Mouse (Mus musculus): ENCODE data around the gene Sdc4. TPM values are rescaled to one million over a fixed set of nuclear protein-coding genes. Genes with fewer than 3 reads are reported as not detected.

Gene Sdc4
- polyA plus RNA-seq (2014; fragmentation: Illumina TruSeq; extraction: RNeasy Lipid Tissue Mini Kit (QIAGEN cat#74804); ENCODE audit: low read depth, low replicate concordance) = 266 TPM

GRCm38 (mm10) chr2:164443460-164444000, at the start of gene Sdc4:
Gene Sdc4 (minus strand): TSS chr2:164443887.

GRCm38 (mm10) chr2:164485681-164486257, 42.1 kb upstream of the Sdc4 start, which contains the start of gene Dbndd2:
Gene Dbndd2 (plus strand): TSS chr2:164486106.

GRCm38 (mm10) chr2:164473624-164474023, 29.9 kb upstream of the Sdc4 start, which contains the start of gene Trp53tg5:
Gene Trp53tg5 (minus strand): TSS chr2:164473724.

GRCm38 (mm10) chr2:164460745-164461551, 17.3 kb upstream of the Sdc4 start, which contains the start of gene Gm20458:
Gene Gm20458 (plus strand): TSS chr2:164460967.

GRCm38 (mm10) chr2:164456864-164457300, 13.2 kb upstream of the Sdc4 start, which contains the start of gene Sys1:
Gene Sys1 (plus strand): TSS chr2:164456964.

GRCm38 (mm10) chr2:164405060-164405459, 38.6 kb downstream of the Sdc4 start, which contains the start of gene Matn4:
Gene Matn4 (minus strand): TSS chr2:164405160.

GRCm38 (mm10) chr2:164402906-164403305, 40.8 kb downstream of the Sdc4 start, which contains the start of gene Rbpjl:
Gene Rbpjl (plus strand): TSS chr2:164403141.

GRCm38 (mm10) chr2:164389020-164389419, 54.7 kb downstream of the Sdc4 start, which contains the start of gene Slpi:
Gene Slpi (minus strand): TSS chr2:164389095.

Other genes starting within 250 kb of the Sdc4 start
- gene Wfdc15a, start 243.8 kb downstream of the Sdc4 start, polyA plus RNA-seq (2014; fragmentation: Illumina TruSeq; extraction: RNeasy Lipid Tissue Mini Kit (QIAGEN cat#74804); ENCODE audit: low read depth, low replicate concordance) = not detected
- 155 TPM for gene Wfdc15b, start 222.2 kb downstream of the Sdc4 start, polyA plus RNA-seq (2014; fragmentation: Illumina TruSeq; extraction: RNeasy Lipid Tissue Mini Kit (QIAGEN cat#74804); ENCODE audit: low read depth, low replicate concordance)
- not detected for gene Svs2, start 205.4 kb downstream of the Sdc4 start, polyA plus RNA-seq (2014; fragmentation: Illumina TruSeq; extraction: RNeasy Lipid Tissue Mini Kit (QIAGEN cat#74804); ENCODE audit: low read depth, low replicate concordance)
- not detected for gene Svs3b, start 187.2 kb downstream of the Sdc4 start, polyA plus RNA-seq (2014; fragmentation: Illumina TruSeq; extraction: RNeasy Lipid Tissue Mini Kit (QIAGEN cat#74804); ENCODE audit: low read depth, low replicate concordance)
- not detected for gene Svs4, start 165.4 kb downstream of the Sdc4 start, polyA plus RNA-seq (2014; fragmentation: Illumina TruSeq; extraction: RNeasy Lipid Tissue Mini Kit (QIAGEN cat#74804); ENCODE audit: low read depth, low replicate concordance)
- gene Svs3a, start 154.6 kb downstream of the Sdc4 start, polyA plus RNA-seq (2014; fragmentation: Illumina TruSeq; extraction: RNeasy Lipid Tissue Mini Kit (QIAGEN cat#74804); ENCODE audit: low read depth, low replicate concordance) = not detected
- gene Svs6, start 127.1 kb downstream of the Sdc4 start, polyA plus RNA-seq (2014; fragmentation: Illumina TruSeq; extraction: RNeasy Lipid Tissue Mini Kit (QIAGEN cat#74804); ENCODE audit: low read depth, low replicate concordance) = not detected
- gene Svs5, start 111.1 kb downstream of the Sdc4 start, polyA plus RNA-seq (2014; fragmentation: Illumina TruSeq; extraction: RNeasy Lipid Tissue Mini Kit (QIAGEN cat#74804); ENCODE audit: low read depth, low replicate concordance) = not detected
- gene Slpi, start 54.8 kb downstream of the Sdc4 start, polyA plus RNA-seq (2014; fragmentation: Illumina TruSeq; extraction: RNeasy Lipid Tissue Mini Kit (QIAGEN cat#74804); ENCODE audit: low read depth, low replicate concordance) = not detected
- gene Rbpjl, start 40.7 kb downstream of the Sdc4 start, polyA plus RNA-seq (2014; fragmentation: Illumina TruSeq; extraction: RNeasy Lipid Tissue Mini Kit (QIAGEN cat#74804); ENCODE audit: low read depth, low replicate concordance) = not detected
- 0.16 TPM for gene Matn4, start 38.7 kb downstream of the Sdc4 start, polyA plus RNA-seq (2014; fragmentation: Illumina TruSeq; extraction: RNeasy Lipid Tissue Mini Kit (QIAGEN cat#74804); ENCODE audit: low read depth, low replicate concordance)
- 10.3 TPM for gene Sys1, start 13.1 kb upstream of the Sdc4 start, polyA plus RNA-seq (2014; fragmentation: Illumina TruSeq; extraction: RNeasy Lipid Tissue Mini Kit (QIAGEN cat#74804); ENCODE audit: low read depth, low replicate concordance)
- not detected for gene Gm20458, start 17.1 kb upstream of the Sdc4 start, polyA plus RNA-seq (2014; fragmentation: Illumina TruSeq; extraction: RNeasy Lipid Tissue Mini Kit (QIAGEN cat#74804); ENCODE audit: low read depth, low replicate concordance)
- gene Trp53tg5, start 29.8 kb upstream of the Sdc4 start, polyA plus RNA-seq (2014; fragmentation: Illumina TruSeq; extraction: RNeasy Lipid Tissue Mini Kit (QIAGEN cat#74804); ENCODE audit: low read depth, low replicate concordance) = not detected
- 3.8 TPM for gene Dbndd2, start 42.2 kb upstream of the Sdc4 start, polyA plus RNA-seq (2014; fragmentation: Illumina TruSeq; extraction: RNeasy Lipid Tissue Mini Kit (QIAGEN cat#74804); ENCODE audit: low read depth, low replicate concordance)
- gene Pigt, start 53.6 kb upstream of the Sdc4 start, polyA plus RNA-seq (2014; fragmentation: Illumina TruSeq; extraction: RNeasy Lipid Tissue Mini Kit (QIAGEN cat#74804); ENCODE audit: low read depth, low replicate concordance) = 5.5 TPM
- gene Wfdc2, start 118.5 kb upstream of the Sdc4 start, polyA plus RNA-seq (2014; fragmentation: Illumina TruSeq; extraction: RNeasy Lipid Tissue Mini Kit (QIAGEN cat#74804); ENCODE audit: low read depth, low replicate concordance) = 19.6 TPM
- not detected for gene Spint3, start 129.6 kb upstream of the Sdc4 start, polyA plus RNA-seq (2014; fragmentation: Illumina TruSeq; extraction: RNeasy Lipid Tissue Mini Kit (QIAGEN cat#74804); ENCODE audit: low read depth, low replicate concordance)
- not detected for gene Wfdc6a, start 141.6 kb upstream of the Sdc4 start, polyA plus RNA-seq (2014; fragmentation: Illumina TruSeq; extraction: RNeasy Lipid Tissue Mini Kit (QIAGEN cat#74804); ENCODE audit: low read depth, low replicate concordance)
- gene Eppin, start 149.7 kb upstream of the Sdc4 start, polyA plus RNA-seq (2014; fragmentation: Illumina TruSeq; extraction: RNeasy Lipid Tissue Mini Kit (QIAGEN cat#74804); ENCODE audit: low read depth, low replicate concordance) = not detected
- not detected for gene Wfdc6b, start 169.6 kb upstream of the Sdc4 start, polyA plus RNA-seq (2014; fragmentation: Illumina TruSeq; extraction: RNeasy Lipid Tissue Mini Kit (QIAGEN cat#74804); ENCODE audit: low read depth, low replicate concordance)
- gene Wfdc8, start 169.7 kb upstream of the Sdc4 start, polyA plus RNA-seq (2014; fragmentation: Illumina TruSeq; extraction: RNeasy Lipid Tissue Mini Kit (QIAGEN cat#74804); ENCODE audit: low read depth, low replicate concordance) = not detected
- gene Wfdc16, start 194.9 kb upstream of the Sdc4 start, polyA plus RNA-seq (2014; fragmentation: Illumina TruSeq; extraction: RNeasy Lipid Tissue Mini Kit (QIAGEN cat#74804); ENCODE audit: low read depth, low replicate concordance) = 37.6 TPM
- not detected for gene Wfdc10, start 212.2 kb upstream of the Sdc4 start, polyA plus RNA-seq (2014; fragmentation: Illumina TruSeq; extraction: RNeasy Lipid Tissue Mini Kit (QIAGEN cat#74804); ENCODE audit: low read depth, low replicate concordance)
- not detected for gene Wfdc9, start 212.7 kb upstream of the Sdc4 start, polyA plus RNA-seq (2014; fragmentation: Illumina TruSeq; extraction: RNeasy Lipid Tissue Mini Kit (QIAGEN cat#74804); ENCODE audit: low read depth, low replicate concordance)
- not detected for gene Wfdc11, start 230.2 kb upstream of the Sdc4 start, polyA plus RNA-seq (2014; fragmentation: Illumina TruSeq; extraction: RNeasy Lipid Tissue Mini Kit (QIAGEN cat#74804); ENCODE audit: low read depth, low replicate concordance)
- not detected for gene Wfdc13, start 241.2 kb upstream of the Sdc4 start, polyA plus RNA-seq (2014; fragmentation: Illumina TruSeq; extraction: RNeasy Lipid Tissue Mini Kit (QIAGEN cat#74804); ENCODE audit: low read depth, low replicate concordance)